Mouse (Mus musculus) heart, adult 9 months (tissue): ENCODE results near the gene Cbl.

Source experiments
- DNase-seq, 2 experiments: peaks; one replicate each; pipeline ENCODE4 v3.0.0; 2022; ENCODE audit warnings: low spot score in 2 of 2

Gene Cbl

GRCm38 (mm10) chr9:44106182-44106581 lies 127.7 kb downstream of the Cbl start:
- DNase-seq = no peak

- DNase-seq = no peak
Observed at GRCm38 (mm10) chr9:44105781-44106180, 128.1 kb downstream of the Cbl start.

- no peak for DNase-seq
Observed at GRCm38 (mm10) chr9:44104881-44105280, 129.0 kb downstream of the Cbl start.

GRCm38 (mm10) chr9:44101490-44101889 lies 132.4 kb downstream of the Cbl start, which contains the start of gene Mfrp:
TSS of gene Mfrp (plus strand) at chr9:44101729.
- DNase-seq = no peak

- peak in 1 of 2 experiments; percentile 56 for DNase-seq
Observed at GRCm38 (mm10) chr9:44096536-44096935, 137.3 kb downstream of the Cbl start.

- no peak for DNase-seq
Observed at GRCm38 (mm10) chr9:44095781-44096180, 138.1 kb downstream of the Cbl start.

GRCm38 (mm10) chr9:44094737-44095136 lies 139.1 kb downstream of the Cbl start:
- no peak for DNase-seq

GRCm38 (mm10) chr9:44093612-44094503 lies 140.0 kb downstream of the Cbl start:
- peak; percentile 65 to 67 for DNase-seq
